Mouse (Mus musculus) brain, embryonic 14.5 days (tissue): ENCODE results near the gene Msi2.

Source experiments
- CTCF ChIP-seq: fragments of 200-500 bp; IDR thresholded peaks from 2 replicates; pipeline ENCODE4 v1.5.1; 2012; ENCODE audit warnings: inconsistent platforms, mild to moderate bottlenecking, moderate library complexity, borderline replicate concordance; ENCODE audit not compliant: insufficient read depth, insufficient read length; ENCODE audit errors: extremely low read depth
- POLR2A ChIP-seq: fragments of 200-500 bp; IDR thresholded peaks from 2 replicates; pipeline ENCODE4 v1.6.1; 2012; ENCODE audit warnings: mild to moderate bottlenecking, inconsistent platforms, borderline replicate concordance; ENCODE audit not compliant: poor library complexity, insufficient read depth, insufficient read length, severe bottlenecking; ENCODE audit errors: extremely low read depth

DNA sequence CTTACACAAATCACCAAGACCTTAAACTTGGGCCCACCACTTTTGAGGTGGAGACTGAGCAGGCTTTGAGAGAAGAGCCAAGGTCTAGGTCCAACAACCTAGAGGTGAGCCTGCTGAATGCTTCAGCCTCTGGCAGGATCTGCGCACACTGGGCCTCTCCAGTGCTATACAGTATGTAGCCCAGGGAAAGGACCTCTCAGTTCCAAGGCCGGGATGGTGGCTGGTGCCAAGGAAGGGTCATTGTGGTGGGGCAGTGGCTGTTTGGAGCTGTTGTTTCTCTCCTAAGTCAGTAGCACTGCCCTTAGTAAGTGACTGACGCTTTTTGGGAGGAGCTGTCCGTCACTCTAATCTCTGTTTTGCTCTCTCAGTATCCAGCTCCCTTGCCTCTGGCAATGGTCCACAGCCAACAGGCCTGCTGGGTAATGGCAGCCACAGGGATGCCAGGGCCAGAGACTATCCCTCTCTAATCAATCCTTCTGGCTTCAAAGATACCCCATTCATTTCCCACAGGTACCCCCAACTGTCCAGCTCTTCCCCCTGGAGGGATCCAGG, 243.3 kb downstream of the Msi2 start:
- no peak for TF ChIP-seq CTCF
- no peak for TF ChIP-seq POLR2A
